Mouse (Mus musculus): ENCODE results near the gene Itpkc.

The Itpkc gene

GRCm38 (mm10) chr7:27192434-27192833 lies 36.0 kb downstream of the Itpkc start:
- 96% methylated on average over 5 of the region's 5 CpGs for WGBS

GRCm38 (mm10) chr7:27189271-27189931 lies 39.1 kb downstream of the Itpkc start:
- WGBS, result 93% methylated on average over 10 of the region's 10 CpGs

GRCm38 (mm10) chr7:27185986-27186385 lies 42.5 kb downstream of the Itpkc start:
- 82% methylated on average over 5 of the region's 5 CpGs for WGBS

GRCm38 (mm10) chr7:27184964-27185363 lies 43.5 kb downstream of the Itpkc start:
- 58% methylated on average over 3 of the region's 3 CpGs for WGBS

GRCm38 (mm10) chr7:27182498-27182897 lies 46.0 kb downstream of the Itpkc start:
- WGBS, result 32% methylated on average over 1 of the region's 1 CpGs

GRCm38 (mm10) chr7:27180837-27181695 lies 47.4 kb downstream of the Itpkc start, which contains the start of the genes Gm21983 and Mia:
TSS of gene Gm21983 (minus strand) at chr7:27181086.
TSS of gene Mia (minus strand) at chr7:27181157.
- 76% methylated on average over 14 of the region's 14 CpGs for whole genome bisulfite sequencing

- 35% methylated on average over 5 of the region's 5 CpGs for WGBS
Observed at GRCm38 (mm10) chr7:27180036-27180435, 48.4 kb downstream of the Itpkc start.

- WGBS, result 44% methylated on average over 16 of the region's 16 CpGs
Observed at GRCm38 (mm10) chr7:27179217-27179918, 49.1 kb downstream of the Itpkc start.

GRCm38 (mm10) chr7:27178324-27179216 lies 49.9 kb downstream of the Itpkc start, which contains the start of gene Rab4b:
TSS of gene Rab4b (minus strand) at chr7:27178896.
- 1% methylated on average over 53 of the region's 53 CpGs for WGBS

GRCm38 (mm10) chr7:27177942-27178323 lies 50.5 kb downstream of the Itpkc start:
- WGBS, result 11% methylated on average over 4 of the region's 4 CpGs

- WGBS, result 87% methylated on average over 7 of the region's 7 CpGs
Observed at GRCm38 (mm10) chr7:27174896-27175295, 53.6 kb downstream of the Itpkc start.

GRCm38 (mm10) chr7:27174496-27174895 lies 54.0 kb downstream of the Itpkc start:
- 95% methylated on average over 15 of the region's 15 CpGs for WGBS

- WGBS, result 93% methylated on average over 3 of the region's 3 CpGs
Observed at GRCm38 (mm10) chr7:27170981-27171380, 57.5 kb downstream of the Itpkc start.

- WGBS, result 97% methylated on average over 5 of the region's 5 CpGs
Observed at GRCm38 (mm10) chr7:27168371-27168770, 60.1 kb downstream of the Itpkc start.

GRCm38 (mm10) chr7:27167475-27168094 lies 60.9 kb downstream of the Itpkc start:
- 58% methylated on average over 11 of the region's 11 CpGs for WGBS

- WGBS, result under 1% methylated on average over 60 of the region's 61 CpGs
Observed at GRCm38 (mm10) chr7:27166614-27167474, 61.6 kb downstream of the Itpkc start, which contains the start of gene Egln2. TSS of gene Egln2 (minus strand) at chr7:27166802.

GRCm38 (mm10) chr7:27166229-27166613 lies 62.2 kb downstream of the Itpkc start:
- WGBS, result under 1% methylated on average over 36 of the region's 43 CpGs

- WGBS, result under 1% methylated on average over 8 of the region's 8 CpGs
Observed at GRCm38 (mm10) chr7:27165696-27166095, 62.8 kb downstream of the Itpkc start.

- WGBS, result 54% methylated on average over 23 of the region's 23 CpGs
Observed at GRCm38 (mm10) chr7:27165007-27165655, 63.3 kb downstream of the Itpkc start.
